Mouse (Mus musculus): ENCODE data around the gene Camkmt. TPM values are rescaled to one million over a fixed set of nuclear protein-coding genes. Genes with fewer than 3 reads are reported as not detected.

Gene Camkmt
- polyA plus RNA-seq, 1 experiment: 4.8 TPM

DNA sequence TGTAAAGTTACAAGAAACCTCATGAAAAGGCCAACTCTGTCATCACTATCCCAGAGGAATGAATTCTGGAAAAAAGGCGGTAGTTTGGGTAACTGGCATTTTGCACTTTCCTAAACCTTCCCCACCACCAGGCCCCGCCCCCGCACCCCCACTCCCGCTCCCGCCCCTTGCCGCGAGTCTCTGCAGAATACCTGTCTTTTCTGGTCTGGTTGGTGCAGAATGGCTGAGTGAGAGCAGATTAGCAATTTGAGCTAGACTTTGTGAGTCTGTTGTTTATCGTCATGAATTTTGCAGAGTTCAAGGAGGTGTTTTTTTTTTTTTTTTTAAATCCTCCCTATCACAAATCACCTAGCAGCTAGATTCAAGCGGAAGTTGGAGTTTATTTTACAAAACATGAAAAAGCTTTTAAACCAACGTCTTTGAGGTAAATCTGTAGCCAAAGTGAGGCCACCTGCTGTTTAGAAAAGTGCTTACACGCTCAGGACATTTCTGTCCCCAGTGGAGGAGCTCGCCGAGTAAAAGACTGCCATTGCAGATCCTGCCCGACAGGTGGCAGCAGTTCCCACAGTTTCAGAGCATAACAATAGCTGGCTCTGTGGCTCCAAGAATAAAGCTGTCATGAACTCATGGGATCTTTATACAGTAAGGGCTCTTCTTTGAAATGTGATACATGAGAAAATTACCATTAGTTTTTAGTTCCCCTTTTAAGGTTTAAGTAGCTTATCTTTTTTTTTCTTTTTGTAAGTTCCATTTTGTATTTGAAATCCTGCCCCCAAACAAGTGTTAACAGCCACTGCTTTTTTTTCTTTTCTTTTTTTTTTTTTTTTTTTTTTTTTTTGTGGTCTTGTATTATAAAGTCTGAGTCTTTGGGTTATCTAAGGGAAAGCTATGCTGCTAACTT lies 99.1 kb downstream of the Camkmt start:
- TF ChIP-seq CTCF (IDR thresholded peaks at IDR 0.05; ENCODE audit: borderline replicate concordance, insufficient read depth, low read length) (peak; percentile 71; the same call in 1 of the 2 replicates), POLR2A (IDR thresholded peaks at IDR 0.05; ENCODE audit: low read depth, low read length) (no peak)
- no peaks in the 10 kb centered on the region for H3K4me1 ChIP-seq (ENCODE audit: control insufficient read depth, insufficient read depth, low read length)
- H3K27ac ChIP-seq (ENCODE audit: insufficient read depth, low read length): no peak overlapping the region
- no peak overlapping the region for H3K4me3 ChIP-seq (ENCODE audit: insufficient read depth, low read length)

DNA sequence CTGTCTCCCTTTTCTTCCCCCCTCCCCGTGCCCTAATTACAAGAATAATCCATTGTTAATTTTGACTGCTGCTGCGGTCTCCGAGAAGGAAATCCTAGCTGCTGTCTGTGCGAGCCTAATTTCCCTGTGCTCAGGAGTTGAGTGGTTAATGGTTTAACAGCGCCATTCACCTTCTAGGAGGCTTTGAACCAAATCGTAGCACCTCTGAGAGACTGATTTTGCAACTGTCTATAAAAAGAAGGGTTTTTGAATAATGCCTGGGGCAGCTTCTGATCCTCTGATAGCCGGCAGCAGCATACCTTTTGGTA lies 99.7 kb downstream of the Camkmt start:
- no peak overlapping the region for H3K27ac ChIP-seq (ENCODE audit: insufficient read depth, low read length)
- no peak overlapping the region for H3K4me3 ChIP-seq (ENCODE audit: insufficient read depth, low read length)
- no peaks in the 10 kb centered on the region for H3K4me1 ChIP-seq (ENCODE audit: control insufficient read depth, insufficient read depth, low read length)
- no peak for TF ChIP-seq CTCF (IDR thresholded peaks at IDR 0.05; ENCODE audit: borderline replicate concordance, insufficient read depth, low read length)
- no peak for TF ChIP-seq POLR2A (IDR thresholded peaks at IDR 0.05; ENCODE audit: low read depth, low read length)

DNA sequence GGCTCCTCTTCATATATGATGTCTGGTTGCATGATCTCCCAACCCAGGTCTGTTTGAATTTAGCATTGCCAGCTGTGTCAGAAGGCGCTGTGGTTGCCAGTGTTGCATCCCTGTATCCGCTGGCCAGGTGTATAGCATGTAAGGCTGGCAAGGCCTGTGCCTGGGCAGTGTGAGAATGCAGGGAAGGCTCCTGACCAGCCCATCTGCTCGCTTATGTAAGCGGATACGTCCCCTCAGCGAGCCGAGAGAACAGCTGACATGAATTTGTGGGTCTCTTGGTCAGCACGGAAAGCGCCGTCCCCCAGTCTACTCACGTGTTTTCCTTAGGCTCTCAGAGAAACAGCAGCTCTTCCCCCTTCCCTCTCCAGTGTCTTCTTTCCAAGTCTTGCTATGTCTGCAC lies 102.9 kb downstream of the Camkmt start:
- Histone ChIP-seq H3K4me3 (ENCODE audit: insufficient read depth, low read length) (no peak overlapping the region), H3K4me1 (ENCODE audit: control insufficient read depth, insufficient read depth, low read length) (no peaks in the 10 kb centered on the region), H3K27ac (ENCODE audit: insufficient read depth, low read length) (no peak overlapping the region)
- no peak for TF ChIP-seq CTCF (IDR thresholded peaks at IDR 0.05; ENCODE audit: borderline replicate concordance, insufficient read depth, low read length)
- TF ChIP-seq POLR2A (IDR thresholded peaks at IDR 0.05; ENCODE audit: low read depth, low read length): no peak

DNA sequence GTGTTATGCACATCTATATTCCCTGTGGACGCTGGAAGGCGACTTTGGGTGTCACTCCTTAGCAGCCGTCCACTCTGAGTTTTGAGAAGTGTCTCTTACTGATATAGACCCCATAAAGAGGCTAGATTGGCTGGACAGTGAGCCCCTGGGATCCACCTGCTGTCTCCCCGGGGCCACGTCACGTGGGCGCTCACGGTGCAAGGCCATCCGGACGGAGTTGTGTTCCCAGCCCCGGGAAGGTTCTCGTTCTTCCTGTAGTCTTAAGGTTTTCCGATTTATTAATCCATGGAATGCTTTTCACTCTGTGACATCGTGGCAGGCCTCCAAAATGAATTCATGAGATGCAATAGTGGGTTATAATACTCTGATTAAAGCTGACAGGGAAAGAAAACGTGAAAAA lies 108.4 kb downstream of the Camkmt start:
- TF ChIP-seq POLR2A (IDR thresholded peaks at IDR 0.05; ENCODE audit: low read depth, low read length): no peak
- TF ChIP-seq CTCF (IDR thresholded peaks at IDR 0.05; ENCODE audit: borderline replicate concordance, insufficient read depth, low read length): no peak
- no peak overlapping the region for H3K27ac ChIP-seq (ENCODE audit: insufficient read depth, low read length)
- H3K4me1 ChIP-seq (ENCODE audit: control insufficient read depth, insufficient read depth, low read length): no peaks in the 10 kb centered on the region
- no peak overlapping the region for H3K4me3 ChIP-seq (ENCODE audit: insufficient read depth, low read length)

DNA sequence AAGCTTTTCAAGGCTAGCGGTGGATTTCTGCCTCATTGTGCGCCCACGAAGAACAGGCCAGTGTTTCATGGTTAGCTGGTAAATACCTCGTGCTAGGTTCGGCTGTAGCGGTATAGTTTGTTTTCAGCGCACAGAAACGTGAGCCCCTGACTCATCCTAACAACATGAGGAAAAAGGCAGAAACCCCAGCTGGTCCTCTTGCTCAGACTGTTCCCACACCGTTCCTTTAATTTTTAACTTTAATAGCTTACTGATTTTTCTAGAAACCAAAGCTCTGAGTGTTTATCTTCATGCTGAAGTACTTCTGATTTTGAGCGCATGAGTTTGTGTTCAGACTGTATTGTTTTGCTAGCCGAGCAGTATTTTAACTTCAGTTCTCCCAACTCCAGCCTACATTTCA lies 109.0 kb downstream of the Camkmt start:
- TF ChIP-seq POLR2A (IDR thresholded peaks at IDR 0.05; ENCODE audit: low read depth, low read length) (no peak), CTCF (IDR thresholded peaks at IDR 0.05; ENCODE audit: borderline replicate concordance, insufficient read depth, low read length) (no peak)
- Histone ChIP-seq H3K4me1 (ENCODE audit: control insufficient read depth, insufficient read depth, low read length) (no peaks in the 10 kb centered on the region), H3K27ac (ENCODE audit: insufficient read depth, low read length) (no peak overlapping the region), H3K4me3 (ENCODE audit: insufficient read depth, low read length) (no peak overlapping the region)

DNA sequence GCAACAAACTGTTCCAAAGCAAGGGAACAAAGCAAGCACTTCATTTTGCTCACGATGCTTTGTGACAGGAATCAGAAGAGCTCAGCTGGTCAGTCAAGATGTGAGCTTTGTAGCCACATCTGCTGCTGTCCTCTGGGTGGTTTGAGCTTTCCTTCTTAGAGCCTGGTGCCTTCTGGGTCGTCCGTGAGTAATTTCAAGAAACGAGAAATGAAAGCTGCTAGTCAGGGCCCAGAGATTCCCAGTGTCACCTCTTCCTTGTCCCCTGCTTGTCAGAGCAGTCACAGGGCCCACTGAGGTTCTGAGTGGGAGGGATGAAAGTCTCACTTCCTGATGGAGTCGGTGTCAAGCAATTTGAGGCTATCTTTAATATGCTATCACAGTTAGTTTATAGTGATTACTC lies 127.7 kb downstream of the Camkmt start:
- no peak overlapping the region for H3K27ac ChIP-seq (ENCODE audit: insufficient read depth, low read length)
- no peak overlapping the region for H3K4me3 ChIP-seq (ENCODE audit: insufficient read depth, low read length)
- no peaks in the 10 kb centered on the region for H3K4me1 ChIP-seq (ENCODE audit: control insufficient read depth, insufficient read depth, low read length)
- TF ChIP-seq CTCF (IDR thresholded peaks at IDR 0.05; ENCODE audit: borderline replicate concordance, insufficient read depth, low read length) (no peak), POLR2A (IDR thresholded peaks at IDR 0.05; ENCODE audit: low read depth, low read length) (no peak)

DNA sequence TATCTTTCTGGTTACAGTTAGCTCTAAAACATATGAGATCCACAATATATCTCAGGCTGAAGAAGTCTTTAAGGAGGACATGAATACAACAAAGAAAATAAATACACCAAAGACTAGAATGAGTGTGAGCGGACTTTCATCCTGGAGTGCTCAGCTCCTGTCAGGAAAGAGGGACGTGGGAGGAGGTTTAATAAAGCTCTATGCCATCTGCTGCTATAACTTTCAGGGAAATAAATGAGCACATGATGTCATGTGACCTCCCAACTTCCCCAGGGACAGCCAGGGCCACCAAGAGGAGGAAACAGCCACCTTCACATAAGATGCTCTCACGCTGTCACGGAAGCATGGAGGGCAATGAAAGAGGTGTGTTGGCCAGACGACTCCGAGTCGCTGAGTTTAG lies 151.8 kb downstream of the Camkmt start:
- H3K27ac ChIP-seq (ENCODE audit: insufficient read depth, low read length): no peak overlapping the region
- H3K4me1 ChIP-seq (ENCODE audit: control insufficient read depth, insufficient read depth, low read length): no peaks in the 10 kb centered on the region
- TF ChIP-seq POLR2A (IDR thresholded peaks at IDR 0.05; ENCODE audit: low read depth, low read length) (no peak), CTCF (IDR thresholded peaks at IDR 0.05; ENCODE audit: borderline replicate concordance, insufficient read depth, low read length) (no peak)
- H3K4me3 ChIP-seq (ENCODE audit: insufficient read depth, low read length): no peak overlapping the region

DNA sequence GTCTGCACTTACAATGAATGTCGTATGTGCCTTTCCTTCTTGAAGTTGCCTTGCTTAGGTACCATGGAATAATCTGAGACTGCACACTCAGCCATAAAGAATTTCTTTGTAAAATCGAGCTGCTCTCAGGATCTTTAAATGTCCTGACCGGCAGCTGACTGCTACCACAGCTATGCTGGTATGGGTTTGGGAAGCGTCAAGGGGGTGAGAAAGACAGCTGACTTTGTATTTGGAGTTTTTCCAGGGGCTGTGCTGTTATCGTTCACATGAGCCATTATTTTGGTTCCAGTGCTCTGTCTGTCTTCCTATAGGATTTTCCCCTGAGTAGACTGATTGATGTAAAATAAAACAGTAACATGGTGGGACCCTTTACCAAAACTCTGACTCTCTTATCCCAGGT lies 158.6 kb downstream of the Camkmt start:
- Histone ChIP-seq H3K4me3 (ENCODE audit: insufficient read depth, low read length) (no peak overlapping the region), H3K27ac (ENCODE audit: insufficient read depth, low read length) (no peak overlapping the region), H3K4me1 (ENCODE audit: control insufficient read depth, insufficient read depth, low read length) (no peaks in the 10 kb centered on the region)
- TF ChIP-seq CTCF (IDR thresholded peaks at IDR 0.05; ENCODE audit: borderline replicate concordance, insufficient read depth, low read length) (no peak), POLR2A (IDR thresholded peaks at IDR 0.05; ENCODE audit: low read depth, low read length) (no peak)

DNA sequence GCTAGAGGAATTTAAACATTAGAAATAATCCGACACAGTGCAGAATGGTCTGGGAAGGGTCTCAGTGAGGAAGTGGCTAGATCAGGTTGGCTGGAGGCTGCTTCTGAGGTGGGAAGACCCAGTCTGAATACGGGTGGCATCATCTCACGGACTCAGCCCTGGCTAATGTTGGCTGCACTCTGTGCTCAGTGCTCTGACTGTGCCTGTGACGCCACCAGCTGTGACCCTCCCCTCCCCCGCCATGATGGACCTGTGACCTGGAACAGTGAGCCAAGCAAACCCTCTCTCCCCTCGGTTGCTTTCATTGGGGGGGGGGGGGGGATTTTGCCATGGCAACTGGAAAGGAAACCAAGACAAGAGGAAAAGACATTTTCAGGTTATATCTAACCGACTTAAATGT lies 159.4 kb downstream of the Camkmt start:
- no peak overlapping the region for H3K27ac ChIP-seq (ENCODE audit: insufficient read depth, low read length)
- H3K4me1 ChIP-seq (ENCODE audit: control insufficient read depth, insufficient read depth, low read length): no peaks in the 10 kb centered on the region
- TF ChIP-seq CTCF (IDR thresholded peaks at IDR 0.05; ENCODE audit: borderline replicate concordance, insufficient read depth, low read length): no peak
- no peak for TF ChIP-seq POLR2A (IDR thresholded peaks at IDR 0.05; ENCODE audit: low read depth, low read length)
- no peak overlapping the region for H3K4me3 ChIP-seq (ENCODE audit: insufficient read depth, low read length)

DNA sequence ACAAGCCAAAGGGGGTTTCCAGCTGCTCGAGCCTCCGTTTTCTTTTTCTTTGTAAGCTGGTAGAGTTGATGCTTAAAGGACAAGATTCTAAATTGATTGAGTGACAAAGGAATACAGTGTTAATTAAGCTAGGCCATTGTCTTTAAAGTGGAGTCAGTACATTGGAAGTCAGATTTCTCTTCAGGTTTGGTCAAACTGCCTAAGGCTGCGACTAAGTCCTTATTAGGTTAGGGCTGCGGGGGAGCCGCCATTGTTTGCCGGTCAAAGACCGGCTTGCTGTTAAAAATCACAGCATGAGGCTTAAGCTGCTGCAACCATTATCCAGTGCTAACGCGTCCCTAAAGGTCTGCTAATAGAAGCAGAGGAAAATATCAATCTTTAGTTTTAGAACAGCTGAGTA lies 166.6 kb downstream of the Camkmt start:
- H3K4me1 ChIP-seq (ENCODE audit: control insufficient read depth, insufficient read depth, low read length): no peaks in the 10 kb centered on the region
- no peak overlapping the region for H3K27ac ChIP-seq (ENCODE audit: insufficient read depth, low read length)
- H3K4me3 ChIP-seq (ENCODE audit: insufficient read depth, low read length): no peak overlapping the region
- TF ChIP-seq POLR2A (IDR thresholded peaks at IDR 0.05; ENCODE audit: low read depth, low read length) (no peak), CTCF (IDR thresholded peaks at IDR 0.05; ENCODE audit: borderline replicate concordance, insufficient read depth, low read length) (no peak)

Measured in embryonic fibroblast, embryonic 13.5 days (primary cell).